In genomic region chr17:21649936-21650335, GRCm38 (mm10) we compare ENCODE assay signal across 8 mouse cellular contexts. TPM values are rescaled to one million over a fixed set of nuclear protein-coding genes. Genes with fewer than 3 reads are reported as not detected.
DNase-seq lines count a peak whose midpoint lies in the region; ATAC-seq and TF ChIP-seq lines count a peak whose summit lies in the region.

No protein-coding gene starts in this region.

- H3K4me2 ChIP-seq in heart, embryonic 15.5 days, result peak overlapping the region; percentile 59

- ATAC-seq in heart, embryonic 15.5 days (replicated peaks; ENCODE audit: insufficient number of reproducible peaks, insufficient read depth, low FRiP score, low read depth), result no peak

- H3K4me1 ChIP-seq in cerebellum, adult 2 months (ENCODE audit: control insufficient read depth, insufficient read depth, low read length), result no peaks in the 10 kb centered on the region
- no peaks in the 10 kb centered on the region for H3K4me1 ChIP-seq in heart, embryonic 15.5 days (replicated peaks)
- no peaks in the 10 kb centered on the region for H3K4me1 ChIP-seq in limb, embryonic 10.5 days
- H3K4me1 ChIP-seq in midbrain, embryonic 10.5 days, result peaks cover 4% of the 10 kb centered on the region

- H3K9ac ChIP-seq in heart, embryonic 15.5 days, result peak overlapping the region; percentile 11; the same call in 1 of the 2 replicates

- H3K9me3 ChIP-seq in heart, embryonic 15.5 days (replicated peaks), result no peaks in the 10 kb centered on the region
- no peaks in the 10 kb centered on the region for H3K9me3 ChIP-seq in limb, embryonic 10.5 days (replicated peaks)
- H3K9me3 ChIP-seq in midbrain, embryonic 10.5 days (replicated peaks), result 0 out of 2 replicates have a peak, but pooled peaks cover 4% of the 10 kb centered on the region

- peak in 1 of 2 experiments; percentile 7 for DNase-seq in cerebellum, adult 2 months
- no peak for DNase-seq in cerebellum, adult 9-10 months
- DNase-seq in c-Kit-positive CD71-positive TER-119-positive erythroid progenitor cells, embryonic 14.5 days (ENCODE audit: low spot score), result peak; percentile 59
- no peak for DNase-seq in limb, embryonic 10.5 days (ENCODE audit: low spot score)
- DNase-seq in midbrain, embryonic 10.5 days (ENCODE audit: low spot score), result no peak
- peak; percentile 28 to 30 for DNase-seq in thymus, postnatal 36 days

- H3K36me3 ChIP-seq in C2C12 (ENCODE audit: control insufficient read depth, insufficient read depth), result no peaks in the 10 kb centered on the region
- 0 out of 2 replicates have a peak, but pooled peaks cover 4% of the 10 kb centered on the region for H3K36me3 ChIP-seq in heart, embryonic 15.5 days
- no peaks in the 10 kb centered on the region for H3K36me3 ChIP-seq in limb, embryonic 10.5 days
- H3K36me3 ChIP-seq in midbrain, embryonic 10.5 days, result no peaks in the 10 kb centered on the region

- H3K79me2 ChIP-seq in C2C12 (ENCODE audit: control insufficient read depth, insufficient read depth), result no peaks in the 10 kb centered on the region

- H3K27ac ChIP-seq in cerebellum, adult 2 months (ENCODE audit: insufficient read depth, low read length), result peak overlapping the region; percentile 72; the same call in 1 of the 2 replicates
- peak overlapping the region; percentile 76 for H3K27ac ChIP-seq in heart, embryonic 15.5 days
- peak overlapping the region; percentile 67; the same call in 1 of the 2 replicates for H3K27ac ChIP-seq in limb, embryonic 10.5 days
- H3K27ac ChIP-seq in midbrain, embryonic 10.5 days (replicated peaks), result peak overlapping the region; percentile 79

- H3K27me3 ChIP-seq in cerebellum, adult 2 months (ENCODE audit: control insufficient read depth, insufficient read depth, low read length), result no peaks in the 10 kb centered on the region
- H3K27me3 ChIP-seq in C2C12 (ENCODE audit: control insufficient read depth, insufficient read depth, insufficient read length), result no peaks in the 10 kb centered on the region
- no peaks in the 10 kb centered on the region for H3K27me3 ChIP-seq in heart, embryonic 15.5 days
- no peaks in the 10 kb centered on the region for H3K27me3 ChIP-seq in limb, embryonic 10.5 days (ENCODE audit: low read depth, poor library complexity, severe bottlenecking)
- H3K27me3 ChIP-seq in midbrain, embryonic 10.5 days (ENCODE audit: low read depth, poor library complexity, severe bottlenecking), result no peaks in the 10 kb centered on the region

- no peak for TF ChIP-seq CTCF in cerebellum, adult 2 months (IDR thresholded peaks at IDR 0.05; ENCODE audit: borderline replicate concordance, insufficient read depth, low read depth, low read length)
- no peak for TF ChIP-seq CTCF in C2C12 (IDR thresholded peaks at IDR 0.05; ENCODE audit: control insufficient read depth, insufficient read depth, insufficient read length)

- WGBS in cerebellum, adult 2 months, result 36% methylated on average over 2 of the region's 2 CpGs
- 22% methylated on average over 2 of the region's 2 CpGs for whole genome bisulfite sequencing in heart, embryonic 15.5 days
- WGBS in limb, embryonic 10.5 days, result 34% methylated on average over 2 of the region's 2 CpGs
- 30% methylated on average over 2 of the region's 2 CpGs for WGBS in midbrain, embryonic 10.5 days

- no peak for TF ChIP-seq POLR2A in cerebellum, adult 2 months (IDR thresholded peaks at IDR 0.05; ENCODE audit: borderline replicate concordance, insufficient read depth, low read length)

- H3K79me3 ChIP-seq in C2C12 (ENCODE audit: low read depth), result no peaks in the 10 kb centered on the region

- H3K4me3 ChIP-seq in cerebellum, adult 2 months (replicated peaks; ENCODE audit: insufficient read depth, low read depth, low read length), result no peak overlapping the region
- H3K4me3 ChIP-seq in C2C12 (ENCODE audit: insufficient read depth, poor library complexity, severe bottlenecking), result peak overlapping the region; percentile 8
- H3K4me3 ChIP-seq in heart, embryonic 15.5 days, result peak overlapping the region; percentile 58
- H3K4me3 ChIP-seq in limb, embryonic 10.5 days, result peak overlapping the region; percentile 53
- peak overlapping the region; percentile 56 for H3K4me3 ChIP-seq in midbrain, embryonic 10.5 days

- no peak overlapping the region for H3ac ChIP-seq in C2C12 (ENCODE audit: control insufficient read depth, insufficient read length, low read depth)

TF ChIP-seq in C2C12, 6 proteins besides CTCF, POLR2A, EP300 and RAD21:
- no peak for TF ChIP-seq MAX (IDR thresholded peaks at IDR 0.05)
- TF ChIP-seq USF1 (IDR thresholded peaks at IDR 0.05; ENCODE audit: low read depth), result no peak
- no peak for TF ChIP-seq FOSL1 (IDR thresholded peaks at IDR 0.05; ENCODE audit: insufficient read depth, low read length, poor library complexity, severe bottlenecking)
- no peak for TF ChIP-seq CEBPB (IDR thresholded peaks at IDR 0.05; ENCODE audit: low read depth)
- TF ChIP-seq MYOD1 (IDR thresholded peaks at IDR 0.05; ENCODE audit: control insufficient read depth, insufficient read length, low read depth), result no peak
TF ChIP-seq in C2C12: peak in this region for 0.

RNA-seq across cellular contexts. Expression of gene Zfp983, which starts 0.5 kb away (rescaled TPM):
- polyA plus RNA-seq in cerebellum, adult 2 months (2012; rRNA removed), result 6.5 and 7.3 TPM in 2 replicates
- polyA plus RNA-seq in C2C12 (2012; fragmentation: generic; extraction: Trizol), result 0.13 TPM
- 2.6 and 2.7 TPM in 2 replicates for polyA plus RNA-seq in heart, embryonic 15.5 days (2015; fragmentation: Nextera tagmentation; extraction: Ambion mirVana)
- polyA plus RNA-seq in limb, embryonic 10.5 days (2016; fragmentation: Nextera tagmentation; extraction: Ambion mirVana), result 3.0 and 4.1 TPM in 2 replicates
- 5.7 and 6.9 TPM in 2 replicates for polyA plus RNA-seq in midbrain, embryonic 10.5 days (2016; fragmentation: Nextera tagmentation; extraction: Ambion mirVana)

RNA-seq across cellular contexts. Expression of gene Gm10226, which starts 41.7 kb away (rescaled TPM):
- 5.3 and 5.5 TPM in 2 replicates for polyA plus RNA-seq in cerebellum, adult 2 months (2012; rRNA removed)
- polyA plus RNA-seq in C2C12 (2012; fragmentation: generic; extraction: Trizol), result not detected
- polyA plus RNA-seq in heart, embryonic 15.5 days (2015; fragmentation: Nextera tagmentation; extraction: Ambion mirVana), result 2.6 and 3.9 TPM in 2 replicates
- polyA plus RNA-seq in limb, embryonic 10.5 days (2016; fragmentation: Nextera tagmentation; extraction: Ambion mirVana), result 4.8 and 6.0 TPM in 2 replicates
- 10.7 and 14.2 TPM in 2 replicates for polyA plus RNA-seq in midbrain, embryonic 10.5 days (2016; fragmentation: Nextera tagmentation; extraction: Ambion mirVana)

RNA-seq across cellular contexts. Expression of gene Zfp760, which starts 57.6 kb away (rescaled TPM):
- polyA plus RNA-seq in cerebellum, adult 2 months (2012; rRNA removed), result 9.7 and 10.1 TPM in 2 replicates
- 0.46 TPM for polyA plus RNA-seq in C2C12 (2012; fragmentation: generic; extraction: Trizol)
- 5.3 and 6.0 TPM in 2 replicates for polyA plus RNA-seq in heart, embryonic 15.5 days (2015; fragmentation: Nextera tagmentation; extraction: Ambion mirVana)
- 16.1 and 19.6 TPM in 2 replicates for polyA plus RNA-seq in limb, embryonic 10.5 days (2016; fragmentation: Nextera tagmentation; extraction: Ambion mirVana)
- 18.6 and 20.7 TPM in 2 replicates for polyA plus RNA-seq in midbrain, embryonic 10.5 days (2016; fragmentation: Nextera tagmentation; extraction: Ambion mirVana)

Comparison
In these comparisons a context has a peak if more than half of its experiments do, and no peak if none do; other contexts are left out.
1. DNase-seq: peak in c-Kit-positive CD71-positive TER-119-positive erythroid progenitor cells, embryonic 14.5 days (single experiment) and thymus, postnatal 36 days (2 of 2); none in cerebellum, adult 9-10 months (single experiment), limb, embryonic 10.5 days (single experiment) and midbrain, embryonic 10.5 days (single experiment).
2. Peak in every context shown above with its lines, with median percentiles within 50 percentile points of each other: H3K27ac ChIP-seq.